Mouse (Mus musculus): ENCODE data around the gene Dynlt1b.
"Not testable (repeated sequence)": the region's sequence is repeated elsewhere in the genome, so short reads cannot be mapped to it uniquely, and the experiment has no call there.

DNA sequence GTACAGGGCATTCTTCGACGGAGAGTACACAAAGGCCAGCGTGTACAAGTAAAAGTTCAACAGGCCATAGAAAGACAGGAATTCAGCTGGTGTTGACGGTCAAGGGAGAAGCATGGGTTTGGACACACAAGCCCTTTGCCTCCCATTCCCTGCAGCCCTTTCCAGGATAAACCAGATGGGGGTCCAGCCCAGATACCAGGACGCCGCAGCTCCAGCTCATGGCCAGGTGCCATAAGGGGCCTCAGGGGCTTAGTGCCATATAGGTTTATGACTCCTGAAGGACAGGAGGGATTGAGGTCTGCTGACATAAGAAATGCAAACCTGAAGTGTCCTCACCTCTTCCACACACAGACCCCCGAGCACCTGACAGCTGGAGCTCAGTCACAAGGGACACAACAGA is 12.6 kb downstream of the Dynlt1b start:
- not testable (repeated sequence) for TF ChIP-seq CTCF, POLR2A (IDR thresholded peaks at IDR 0.05; ENCODE audit: insufficient read depth, low read depth, low read length)
